Mouse (Mus musculus): ENCODE measurements around the gene Cux2. TPM values are rescaled to one million over a fixed set of nuclear protein-coding genes. Genes with fewer than 3 reads are reported as not detected.

The Cux2 gene
- polyA plus RNA-seq, 1 experiment from 2014 or later: 10.1 TPM

GRCm38 (mm10) chr5:122081471-122081870 lies 31.6 kb upstream of the Cux2 start:
- H3K36me3 ChIP-seq: no peaks in the 10 kb centered on the region
- peaks cover 16% of the 10 kb centered on the region for H3K4me1 ChIP-seq (replicated peaks)
- no peak overlapping the region for H3K27ac ChIP-seq (ENCODE audit: poor library complexity, severe bottlenecking)
- ATAC-seq (ENCODE audit: insufficient number of reproducible peaks, low FRiP score): no peak
- peaks cover 4% of the 10 kb centered on the region; the same call in 1 of the 2 replicates for H3K9me3 ChIP-seq (replicated peaks)
- no peak overlapping the region for H3K9ac ChIP-seq
- WGBS: 84% methylated on average over 13 of the region's 13 CpGs
- no peak overlapping the region for H3K4me2 ChIP-seq
- no peak overlapping the region for H3K4me3 ChIP-seq
- H3K27me3 ChIP-seq (replicated peaks): no peaks in the 10 kb centered on the region

DNA sequence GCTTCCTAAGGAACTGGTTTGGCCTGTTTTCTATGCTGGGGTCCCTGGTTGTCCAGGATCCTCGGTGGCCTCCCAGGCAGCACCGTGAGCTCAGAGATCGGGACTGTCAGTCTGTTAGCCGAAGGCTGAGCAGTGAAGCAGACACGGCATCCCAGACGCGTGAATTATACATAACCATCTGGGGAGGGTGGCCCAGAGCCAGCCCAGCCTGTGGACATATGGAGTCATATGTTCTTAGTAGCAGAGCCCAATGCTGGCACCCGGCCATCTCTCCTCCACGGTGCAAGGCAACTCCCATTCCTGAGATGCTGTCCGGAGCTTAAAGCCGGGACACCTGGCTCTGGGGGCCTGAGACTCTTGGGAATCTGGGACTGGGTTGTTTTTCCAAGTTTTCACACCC lies 31.0 kb upstream of the Cux2 start:
- Histone ChIP-seq H3K27me3 (replicated peaks) (no peaks in the 10 kb centered on the region), H3K9ac (no peak overlapping the region), H3K36me3 (no peaks in the 10 kb centered on the region), H3K4me3 (no peak overlapping the region), H3K27ac (ENCODE audit: poor library complexity, severe bottlenecking) (no peak overlapping the region), H3K4me1 (replicated peaks) (peaks cover 13% of the 10 kb centered on the region), H3K9me3 (replicated peaks) (peaks cover 4% of the 10 kb centered on the region; the same call in 1 of the 2 replicates), H3K4me2 (no peak overlapping the region)
- 66% methylated on average over 11 of the region's 11 CpGs for WGBS
- peak; percentile 49; the same call in 1 of the 2 replicates for ATAC-seq (ENCODE audit: insufficient number of reproducible peaks, low FRiP score)

GRCm38 (mm10) chr5:122079796-122080195 lies 29.9 kb upstream of the Cux2 start:
- H3K27ac ChIP-seq (ENCODE audit: poor library complexity, severe bottlenecking): no peak overlapping the region
- H3K4me1 ChIP-seq (replicated peaks): peaks cover 3% of the 10 kb centered on the region; the same call in 1 of the 2 replicates
- H3K4me3 ChIP-seq: no peak overlapping the region
- peaks cover 4% of the 10 kb centered on the region; the same call in 1 of the 2 replicates for H3K9me3 ChIP-seq (replicated peaks)
- WGBS: 79% methylated on average over 7 of the region's 7 CpGs
- no peaks in the 10 kb centered on the region for H3K36me3 ChIP-seq
- H3K9ac ChIP-seq: no peak overlapping the region
- no peak overlapping the region for H3K4me2 ChIP-seq
- no peak for ATAC-seq (ENCODE audit: insufficient number of reproducible peaks, low FRiP score)
- no peaks in the 10 kb centered on the region for H3K27me3 ChIP-seq (replicated peaks)

- H3K4me3 ChIP-seq: no peak overlapping the region
These were observed 27.3 kb upstream of the Cux2 start for GRCm38 (mm10) chr5:122077244-122077643.

GRCm38 (mm10) chr5:122075736-122076135 lies 25.8 kb upstream of the Cux2 start:
- ATAC-seq (ENCODE audit: insufficient number of reproducible peaks, low FRiP score): no peak

More at GRCm38 (mm10) chr5:122077244-122077643, 27.3 kb upstream of the Cux2 start:
- Histone ChIP-seq H3K36me3 (no peaks in the 10 kb centered on the region), H3K4me2 (no peak overlapping the region), H3K4me1 (replicated peaks) (peaks cover 3% of the 10 kb centered on the region), H3K9me3 (replicated peaks) (peaks cover 4% of the 10 kb centered on the region; the same call in 1 of the 2 replicates), H3K27ac (ENCODE audit: poor library complexity, severe bottlenecking) (no peak overlapping the region), H3K27me3 (replicated peaks) (no peaks in the 10 kb centered on the region), H3K9ac (no peak overlapping the region)
- 67% methylated on average over 4 of the region's 4 CpGs for WGBS
- ATAC-seq (ENCODE audit: insufficient number of reproducible peaks, low FRiP score): no peak

DNA sequence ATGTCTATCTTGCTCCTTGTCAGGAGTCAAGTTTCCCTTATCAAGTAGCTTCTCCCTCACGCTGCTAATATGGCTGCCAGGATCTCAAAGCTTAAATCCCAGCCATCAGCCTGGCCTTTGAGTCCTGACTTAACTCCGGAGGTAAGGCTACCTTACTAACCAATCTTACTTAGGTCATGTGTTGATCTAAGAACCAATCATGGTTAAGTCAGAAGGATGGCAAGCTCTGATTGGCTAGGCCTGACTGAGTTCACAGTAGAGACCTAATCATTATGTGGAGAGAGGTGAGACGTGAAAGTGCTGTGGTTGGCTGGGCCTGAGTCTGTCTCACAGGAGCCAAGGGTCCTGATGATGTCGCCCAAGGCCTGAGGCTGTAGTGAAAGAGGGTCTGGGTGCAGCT lies 22.1 kb upstream of the Cux2 start:
- Histone ChIP-seq H3K4me1 (replicated peaks) (peaks cover 37% of the 10 kb centered on the region), H3K27ac (ENCODE audit: poor library complexity, severe bottlenecking) (peak overlapping the region; percentile 97), H3K27me3 (replicated peaks) (no peaks in the 10 kb centered on the region), H3K9me3 (replicated peaks) (no peaks in the 10 kb centered on the region), H3K36me3 (no peaks in the 10 kb centered on the region), H3K4me3 (no peak overlapping the region), H3K4me2 (no peak overlapping the region), H3K9ac (no peak overlapping the region)
- no peak for ATAC-seq (ENCODE audit: insufficient number of reproducible peaks, low FRiP score)
- 72% methylated on average over 4 of the region's 4 CpGs for WGBS

More at GRCm38 (mm10) chr5:122075736-122076135, 25.8 kb upstream of the Cux2 start:
- Histone ChIP-seq H3K4me2 (no peak overlapping the region), H3K4me1 (replicated peaks) (peaks cover 16% of the 10 kb centered on the region), H3K27ac (ENCODE audit: poor library complexity, severe bottlenecking) (no peak overlapping the region), H3K27me3 (replicated peaks) (no peaks in the 10 kb centered on the region), H3K36me3 (no peaks in the 10 kb centered on the region), H3K4me3 (no peak overlapping the region), H3K9me3 (replicated peaks) (peaks cover 4% of the 10 kb centered on the region; the same call in 1 of the 2 replicates), H3K9ac (no peak overlapping the region)
- 49% methylated on average over 3 of the region's 3 CpGs for WGBS

DNA sequence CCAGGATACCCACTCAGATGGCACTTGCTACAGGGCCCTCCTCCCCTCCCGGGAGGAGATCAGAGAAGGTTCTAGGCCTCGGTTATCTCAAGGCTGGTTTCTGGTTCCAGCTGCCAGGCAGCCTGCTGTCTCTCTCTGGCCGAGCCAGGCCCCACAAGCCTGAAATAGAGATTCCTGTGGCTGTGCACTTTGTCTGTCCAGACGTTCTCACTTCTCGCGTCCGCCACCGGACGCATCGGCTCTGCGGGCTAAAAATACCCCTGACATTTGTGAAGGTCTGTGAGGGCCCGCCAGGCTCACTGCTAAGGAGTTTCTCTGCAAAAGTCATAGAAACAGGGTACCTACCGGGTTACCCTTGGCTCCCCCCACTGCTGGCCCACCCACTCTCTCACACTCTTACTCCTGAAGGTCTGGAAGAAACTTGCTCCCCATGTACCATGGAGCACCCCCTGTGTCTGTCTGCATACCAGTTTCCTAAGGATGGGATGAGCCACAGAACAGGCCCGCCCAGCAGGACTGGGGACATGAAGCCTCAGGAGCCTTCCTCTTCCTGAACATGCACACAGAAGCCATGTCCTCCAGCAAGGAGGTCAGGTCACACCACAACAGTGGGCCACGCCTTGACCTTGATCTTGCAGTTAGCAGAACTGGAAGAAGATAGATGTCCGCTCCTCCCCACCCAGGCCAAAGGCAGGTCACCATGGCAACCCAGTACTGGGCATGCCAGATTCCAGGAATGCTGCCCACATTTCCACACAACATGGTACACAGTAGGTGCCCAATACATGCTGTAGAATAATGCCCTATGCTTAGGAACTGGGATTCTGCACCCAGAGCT lies 21.3 kb upstream of the Cux2 start:
- H3K4me3 ChIP-seq: no peak overlapping the region
- H3K9ac ChIP-seq: peak overlapping the region; percentile 52; the same call in 1 of the 2 replicates
- ATAC-seq (ENCODE audit: insufficient number of reproducible peaks, low FRiP score): peak; percentile 70
- H3K27ac ChIP-seq (ENCODE audit: poor library complexity, severe bottlenecking): peak overlapping the region; percentile 97
- H3K9me3 ChIP-seq (replicated peaks): no peaks in the 10 kb centered on the region
- H3K36me3 ChIP-seq: no peaks in the 10 kb centered on the region
- no peaks in the 10 kb centered on the region for H3K27me3 ChIP-seq (replicated peaks)
- WGBS: 39% methylated on average over 16 of the region's 16 CpGs
- H3K4me1 ChIP-seq (replicated peaks): peaks cover 37% of the 10 kb centered on the region
- no peak overlapping the region for H3K4me2 ChIP-seq

GRCm38 (mm10) chr5:122068563-122068962 lies 18.7 kb upstream of the Cux2 start:
- Histone ChIP-seq H3K27ac (ENCODE audit: poor library complexity, severe bottlenecking) (no peak overlapping the region), H3K4me2 (no peak overlapping the region), H3K9ac (no peak overlapping the region), H3K4me3 (no peak overlapping the region), H3K36me3 (no peaks in the 10 kb centered on the region), H3K4me1 (replicated peaks) (peaks cover 48% of the 10 kb centered on the region), H3K27me3 (replicated peaks) (no peaks in the 10 kb centered on the region), H3K9me3 (replicated peaks) (no peaks in the 10 kb centered on the region)
- ATAC-seq (ENCODE audit: insufficient number of reproducible peaks, low FRiP score): no peak
- 69% methylated on average over 13 of the region's 13 CpGs for WGBS

- Histone ChIP-seq H3K27ac (ENCODE audit: poor library complexity, severe bottlenecking) (peak overlapping the region; percentile 63), H3K9me3 (replicated peaks) (no peaks in the 10 kb centered on the region), H3K4me2 (no peak overlapping the region), H3K36me3 (no peaks in the 10 kb centered on the region), H3K4me1 (replicated peaks) (peaks cover 55% of the 10 kb centered on the region), H3K27me3 (replicated peaks) (no peaks in the 10 kb centered on the region), H3K9ac (no peak overlapping the region), H3K4me3 (no peak overlapping the region)
- WGBS: 70% methylated on average over 25 of the region's 25 CpGs
- no peak for ATAC-seq (ENCODE audit: insufficient number of reproducible peaks, low FRiP score)
These were observed 13.5 kb upstream of the Cux2 start for GRCm38 (mm10) chr5:122063204-122063933.

DNA sequence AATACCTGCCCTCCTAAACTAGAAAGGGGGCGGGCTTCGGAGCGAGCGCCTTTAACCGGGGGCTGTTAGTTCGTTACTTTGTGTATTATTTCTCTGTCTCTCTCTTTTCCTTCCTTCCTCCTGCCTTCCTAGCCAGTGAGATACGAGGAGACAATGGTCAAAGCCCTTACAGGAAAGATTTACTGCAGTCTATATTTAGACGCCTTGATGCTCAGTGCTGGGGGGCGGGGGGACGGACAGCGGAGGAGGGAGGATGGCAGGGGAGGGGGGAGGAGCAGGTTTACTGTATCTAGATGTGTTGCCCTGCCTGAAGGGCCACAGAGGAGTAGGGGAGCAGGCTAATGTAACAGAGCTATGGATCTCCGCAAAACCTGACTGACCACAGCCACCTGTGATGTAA lies 12.6 kb upstream of the Cux2 start:
- 15% methylated on average over 12 of the region's 12 CpGs for WGBS
- H3K4me2 ChIP-seq: peak overlapping the region; percentile 53
- peaks cover 53% of the 10 kb centered on the region for H3K4me1 ChIP-seq (replicated peaks)
- 0 out of 2 replicates have a peak, but pooled peaks have one; percentile 51 for ATAC-seq (ENCODE audit: insufficient number of reproducible peaks, low FRiP score)
- H3K27ac ChIP-seq (ENCODE audit: poor library complexity, severe bottlenecking): peak overlapping the region; percentile 63
- peaks cover 1% of the 10 kb centered on the region for H3K36me3 ChIP-seq
- H3K9me3 ChIP-seq (replicated peaks): peaks cover 5% of the 10 kb centered on the region
- peak overlapping the region; percentile 8; the same call in 1 of the 2 replicates for H3K4me3 ChIP-seq
- peak overlapping the region; percentile 26; the same call in 1 of the 2 replicates for H3K9ac ChIP-seq
- no peaks in the 10 kb centered on the region for H3K27me3 ChIP-seq (replicated peaks)

- ATAC-seq (ENCODE audit: insufficient number of reproducible peaks, low FRiP score): peak; percentile 42; the same call in 1 of the 2 replicates
- Histone ChIP-seq H3K27ac (ENCODE audit: poor library complexity, severe bottlenecking) (no peak overlapping the region; the same call in 1 of the 2 replicates), H3K9me3 (replicated peaks) (peaks cover 10% of the 10 kb centered on the region), H3K4me3 (no peak overlapping the region), H3K4me1 (replicated peaks) (peaks cover 53% of the 10 kb centered on the region), H3K4me2 (peak overlapping the region; percentile 42), H3K9ac (no peak overlapping the region), H3K36me3 (peaks cover 3% of the 10 kb centered on the region), H3K27me3 (replicated peaks) (no peaks in the 10 kb centered on the region)
- WGBS: 32% methylated on average over 10 of the region's 12 CpGs
These were observed 10.9 kb upstream of the Cux2 start for GRCm38 (mm10) chr5:122060767-122061333.

Data from heart, embryonic 12.5 days (tissue).